13 mouse cellular contexts compared by ENCODE assay signal in genomic region chr2:144753604-144754003, GRCm38 (mm10).
"Had no signal": no experiment of that assay in that cellular context is flagged by ENCODE, and none has a peak within 500 bp of the region (broad histone marks: within the 10 kb centered on the region; RNA-seq: fewer than 3 reads in every experiment).

No protein-coding gene starts in this region.

- DNase-seq: kidney, adult 18-20 months; kidney, postnatal 14 days; layer of hippocampus, adult 9-11 months; layer of hippocampus, postnatal 36 days; liver; liver, embryonic 13.5 days; liver, postnatal 0 days; thymus, postnatal 36 days had no signal

- H3K9ac ChIP-seq: intestine, embryonic 15.5 days; limb, embryonic 12.5 days; liver, embryonic 13.5 days; liver, postnatal 0 days; midbrain, embryonic 12.5 days; neural tube, embryonic 15.5 days had no signal

- H3K27me3 ChIP-seq: intestine, embryonic 15.5 days; limb, embryonic 12.5 days; liver, embryonic 13.5 days; megakaryocyte, embryonic 14.5 days; midbrain, embryonic 12.5 days; neural tube, embryonic 15.5 days had no signal

- H3K4me2 ChIP-seq: intestine, embryonic 15.5 days; limb, embryonic 12.5 days; liver, embryonic 13.5 days; midbrain, embryonic 12.5 days; neural tube, embryonic 15.5 days had no signal

- H3K9me3 ChIP-seq: intestine, embryonic 15.5 days; limb, embryonic 12.5 days; liver, embryonic 13.5 days; megakaryocyte, embryonic 14.5 days; midbrain, embryonic 12.5 days; neural tube, embryonic 15.5 days had no signal

- H3K4me3 ChIP-seq: intestine, embryonic 15.5 days; limb, embryonic 12.5 days; liver, embryonic 13.5 days; megakaryocyte, embryonic 14.5 days; midbrain, embryonic 12.5 days; neural tube, embryonic 15.5 days had no signal

- H3K4me1 ChIP-seq: intestine, embryonic 15.5 days; limb, embryonic 12.5 days; liver, embryonic 13.5 days; midbrain, embryonic 12.5 days; neural tube, embryonic 15.5 days had no signal

- H3K36me3 ChIP-seq: intestine, embryonic 15.5 days; limb, embryonic 12.5 days; liver, embryonic 13.5 days; midbrain, embryonic 12.5 days; neural tube, embryonic 15.5 days had no signal

- H3K27ac ChIP-seq: intestine, embryonic 15.5 days; limb, embryonic 12.5 days; liver, embryonic 13.5 days; midbrain, embryonic 12.5 days; neural tube, embryonic 15.5 days had no signal

- ATAC-seq: intestine, embryonic 15.5 days; liver, postnatal 0 days had no signal
